Mouse (Mus musculus): ENCODE measurements around the gene Fgf23. TPM values are rescaled to one million over a fixed set of nuclear protein-coding genes. Genes with fewer than 3 reads are reported as not detected.

The Fgf23 gene
- total RNA-seq (2022), result under 1 TPM in 2 of 4 experiments, not detected in 2; 0.36 to 0.43 TPM

- DNase-seq (ENCODE audit: low spot score in 2 of 2), result no peak
Observed at GRCm38 (mm10) chr6:127072817-127073216, at the start of gene Fgf23. TSS of gene Fgf23 (plus strand) at chr6:127072902.

- DNase-seq (ENCODE audit: low spot score in 2 of 2), result no peak
Observed at GRCm38 (mm10) chr6:127024836-127025235, 47.9 kb upstream of the Fgf23 start.

GRCm38 (mm10) chr6:127034760-127035159 is 37.9 kb upstream of the Fgf23 start:
- no peak for DNase-seq (ENCODE audit: low spot score in 2 of 2)

GRCm38 (mm10) chr6:127044909-127045308 is 27.8 kb upstream of the Fgf23 start:
- DNase-seq (ENCODE audit: low spot score in 2 of 2), result no peak

- no peak for DNase-seq (ENCODE audit: low spot score in 2 of 2)
Observed at GRCm38 (mm10) chr6:127050847-127051246, 21.9 kb upstream of the Fgf23 start.

- DNase-seq (ENCODE audit: low spot score in 2 of 2), result no peak
Observed at GRCm38 (mm10) chr6:127056990-127057588, 15.6 kb upstream of the Fgf23 start.

GRCm38 (mm10) chr6:127059975-127060374 is 12.7 kb upstream of the Fgf23 start:
- DNase-seq (ENCODE audit: low spot score in 2 of 2), result no peak

- no peak for DNase-seq (ENCODE audit: low spot score in 2 of 2)
Observed at GRCm38 (mm10) chr6:127063915-127064314, 8.8 kb upstream of the Fgf23 start.

GRCm38 (mm10) chr6:127064815-127065214 is 7.9 kb upstream of the Fgf23 start:
- no peak for DNase-seq (ENCODE audit: low spot score in 2 of 2)

- peak; percentile 67 to 74 for DNase-seq (ENCODE audit: low spot score in 2 of 2)
Observed at GRCm38 (mm10) chr6:127079867-127080731, 7.4 kb downstream of the Fgf23 start.

GRCm38 (mm10) chr6:127081820-127082219 is 9.1 kb downstream of the Fgf23 start:
- no peak for DNase-seq (ENCODE audit: low spot score in 2 of 2)

- DNase-seq (ENCODE audit: low spot score in 2 of 2), result peak in 1 of 2 experiments; percentile 48
Observed at GRCm38 (mm10) chr6:127086739-127087138, 14.0 kb downstream of the Fgf23 start.

- no peak for DNase-seq (ENCODE audit: low spot score in 2 of 2)
Observed at GRCm38 (mm10) chr6:127094565-127094964, 21.9 kb downstream of the Fgf23 start.

- no peak for DNase-seq (ENCODE audit: low spot score in 2 of 2)
Observed at GRCm38 (mm10) chr6:127103506-127104275, 31.0 kb downstream of the Fgf23 start.

GRCm38 (mm10) chr6:127104396-127105029 is 31.8 kb downstream of the Fgf23 start:
- no peak for DNase-seq (ENCODE audit: low spot score in 2 of 2)

- DNase-seq (ENCODE audit: low spot score in 2 of 2), result no peak
Observed at GRCm38 (mm10) chr6:127105107-127105506, 32.4 kb downstream of the Fgf23 start.

- no peak for DNase-seq (ENCODE audit: low spot score in 2 of 2)
Observed at GRCm38 (mm10) chr6:127106189-127106588, 33.5 kb downstream of the Fgf23 start.

GRCm38 (mm10) chr6:127106726-127107125 is 34.0 kb downstream of the Fgf23 start:
- DNase-seq (ENCODE audit: low spot score in 2 of 2), result no peak

GRCm38 (mm10) chr6:127107413-127107812 is 34.7 kb downstream of the Fgf23 start:
- no peak for DNase-seq (ENCODE audit: low spot score in 2 of 2)

- DNase-seq (ENCODE audit: low spot score in 2 of 2), result no peak
Observed at GRCm38 (mm10) chr6:127108368-127109060, 35.8 kb downstream of the Fgf23 start.

- DNase-seq (ENCODE audit: low spot score in 2 of 2), result peak; percentile 92 to 95
Observed at GRCm38 (mm10) chr6:127109402-127109930, 36.8 kb downstream of the Fgf23 start, which contains the start of gene Tigar. TSS of gene Tigar (minus strand) at chr6:127109557.
